16 mouse cellular contexts compared by ENCODE assay signal in the genomic region with DNA sequence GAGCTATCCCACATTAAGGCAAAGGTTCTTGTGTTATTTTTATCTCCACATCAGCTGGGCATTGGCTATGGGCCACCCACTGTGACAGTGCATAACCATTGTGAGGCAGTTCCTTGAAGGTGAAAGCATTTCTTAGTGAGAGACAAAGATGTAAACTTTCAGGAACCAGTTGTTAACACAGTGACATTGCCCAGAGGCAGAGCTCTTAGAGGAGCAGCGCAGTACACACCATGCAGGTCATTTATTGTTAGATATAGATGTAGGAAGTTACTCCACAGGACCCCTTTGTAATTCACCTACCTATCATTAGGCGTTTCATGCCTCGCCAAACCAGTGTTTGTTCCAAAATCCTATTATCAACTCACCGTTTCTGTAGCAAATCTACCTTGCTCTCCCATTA.
"Had no signal": no experiment of that assay in that cellular context is flagged by ENCODE, and none has a peak within 500 bp of the region (broad histone marks: within the 10 kb centered on the region; RNA-seq: fewer than 3 reads in every experiment).

No protein-coding gene starts in this region.

- DNase-seq: gastrocnemius, postnatal 14 days; gastrocnemius, postnatal 36 days; heart, adult 11 months; heart, adult 2 months; heart, postnatal 4 days; kidney, adult 18-20 months; kidney, adult 8-10 months; kidney, postnatal 10 days; kidney, postnatal 25 days; kidney, postnatal 4 days; liver; liver, embryonic 13.5 days had no signal

- ATAC-seq: hindbrain, embryonic 16.5 days; inflammation-experienced regulatory T-cells, adult 6 months; intestine, embryonic 15.5 days; intestine, postnatal 0 days had no signal
